Mouse (Mus musculus): ENCODE results near the gene Med11. TPM values are rescaled to one million over a fixed set of nuclear protein-coding genes. Genes with fewer than 3 reads are reported as not detected.
A peak's percentile ranks its signal among the peaks of the same experiment; 100 is the strongest.
"Not testable (repeated sequence)": the region's sequence is repeated elsewhere in the genome, so short reads cannot be mapped to it uniquely, and the experiment has no call there.

Med11 gene
- polyA plus RNA-seq, 1 experiment = 27.9 TPM

- 92% methylated on average over 5 of the region's 5 CpGs for whole genome bisulfite sequencing
- Histone ChIP-seq H3K36me3 (ENCODE audit: control insufficient read depth, insufficient read depth, low read length) (no peaks in the 10 kb centered on the region), H3K4me3 (ENCODE audit: insufficient read depth, low read depth, low read length) (no peak overlapping the region), H3K4me1 (ENCODE audit: control insufficient read depth, insufficient read depth, low read length) (peaks cover 7% of the 10 kb centered on the region; the same call in 1 of the 2 replicates), H3K27ac (ENCODE audit: insufficient read depth, low read depth, low read length) (no peak overlapping the region), H3K27me3 (replicated peaks; ENCODE audit: control insufficient read depth, insufficient read depth, low read length) (no peaks in the 10 kb centered on the region)
- TF ChIP-seq CTCF (conservative IDR thresholded peaks at IDR 0.05; ENCODE audit: insufficient read depth, insufficient read length, low read depth, low read length) (no peak), POLR2A (IDR thresholded peaks at IDR 0.05; ENCODE audit: low read depth, low read length) (no peak)
- DNase-seq = no peak
These were observed 12.3 kb downstream of the Med11 start for GRCm38 (mm10) chr11:70463970-70464369.

GRCm38 (mm10) chr11:70465211-70465610, 13.5 kb downstream of the Med11 start:
- 67% methylated on average over 16 of the region's 16 CpGs for WGBS
- no peak for DNase-seq
- no peak for TF ChIP-seq CTCF (conservative IDR thresholded peaks at IDR 0.05; ENCODE audit: insufficient read depth, insufficient read length, low read depth, low read length)
- no peak for TF ChIP-seq POLR2A (IDR thresholded peaks at IDR 0.05; ENCODE audit: low read depth, low read length)
- Histone ChIP-seq H3K4me3 (ENCODE audit: insufficient read depth, low read depth, low read length) (no peak overlapping the region), H3K27me3 (replicated peaks; ENCODE audit: control insufficient read depth, insufficient read depth, low read length) (no peaks in the 10 kb centered on the region), H3K27ac (ENCODE audit: insufficient read depth, low read depth, low read length) (no peak overlapping the region), H3K4me1 (ENCODE audit: control insufficient read depth, insufficient read depth, low read length) (peaks cover 7% of the 10 kb centered on the region; the same call in 1 of the 2 replicates), H3K36me3 (ENCODE audit: control insufficient read depth, insufficient read depth, low read length) (no peaks in the 10 kb centered on the region)

GRCm38 (mm10) chr11:70465824-70466223, 14.1 kb downstream of the Med11 start:
- no peak for TF ChIP-seq CTCF (conservative IDR thresholded peaks at IDR 0.05; ENCODE audit: insufficient read depth, insufficient read length, low read depth, low read length)
- TF ChIP-seq POLR2A (IDR thresholded peaks at IDR 0.05; ENCODE audit: low read depth, low read length) = no peak
- Histone ChIP-seq H3K36me3 (ENCODE audit: control insufficient read depth, insufficient read depth, low read length) (no peaks in the 10 kb centered on the region), H3K27ac (ENCODE audit: insufficient read depth, low read depth, low read length) (peak overlapping the region; percentile 37; the same call in 1 of the 2 replicates), H3K27me3 (replicated peaks; ENCODE audit: control insufficient read depth, insufficient read depth, low read length) (no peaks in the 10 kb centered on the region), H3K4me1 (ENCODE audit: control insufficient read depth, insufficient read depth, low read length) (peaks cover 7% of the 10 kb centered on the region; the same call in 1 of the 2 replicates), H3K4me3 (ENCODE audit: insufficient read depth, low read depth, low read length) (peak overlapping the region; percentile 4; the same call in 1 of the 2 replicates)
- peak; percentile 61 for DNase-seq
- WGBS = 20% methylated on average over 23 of the region's 23 CpGs

GRCm38 (mm10) chr11:70467902-70468619, 16.3 kb downstream of the Med11 start:
- Histone ChIP-seq H3K27me3 (replicated peaks; ENCODE audit: control insufficient read depth, insufficient read depth, low read length) (no peaks in the 10 kb centered on the region), H3K4me3 (ENCODE audit: insufficient read depth, low read depth, low read length) (no peak overlapping the region), H3K27ac (ENCODE audit: insufficient read depth, low read depth, low read length) (peak overlapping the region; percentile 57), H3K36me3 (ENCODE audit: control insufficient read depth, insufficient read depth, low read length) (no peaks in the 10 kb centered on the region), H3K4me1 (ENCODE audit: control insufficient read depth, insufficient read depth, low read length) (peaks cover 7% of the 10 kb centered on the region; the same call in 1 of the 2 replicates)
- peak; percentile 42 for DNase-seq
- WGBS = 56% methylated on average over 5 of the region's 5 CpGs
- TF ChIP-seq CTCF (conservative IDR thresholded peaks at IDR 0.05; ENCODE audit: insufficient read depth, insufficient read length, low read depth, low read length) = no peak
- no peak for TF ChIP-seq POLR2A (IDR thresholded peaks at IDR 0.05; ENCODE audit: low read depth, low read length)

- no peak overlapping the region for H3K27ac ChIP-seq (ENCODE audit: insufficient read depth, low read depth, low read length)
- no peak for DNase-seq
- H3K4me3 ChIP-seq (ENCODE audit: insufficient read depth, low read depth, low read length) = no peak overlapping the region
- H3K27me3 ChIP-seq (replicated peaks; ENCODE audit: control insufficient read depth, insufficient read depth, low read length) = no peaks in the 10 kb centered on the region
- H3K36me3 ChIP-seq (ENCODE audit: control insufficient read depth, insufficient read depth, low read length) = no peaks in the 10 kb centered on the region
- WGBS = 90% methylated on average over 3 of the region's 3 CpGs
- TF ChIP-seq POLR2A (IDR thresholded peaks at IDR 0.05; ENCODE audit: low read depth, low read length) (no peak), CTCF (conservative IDR thresholded peaks at IDR 0.05; ENCODE audit: insufficient read depth, insufficient read length, low read depth, low read length) (no peak)
- H3K4me1 ChIP-seq (ENCODE audit: control insufficient read depth, insufficient read depth, low read length) = peaks cover 19% of the 10 kb centered on the region; the same call in 1 of the 2 replicates
These were observed 18.0 kb downstream of the Med11 start for GRCm38 (mm10) chr11:70469764-70470163.

- Histone ChIP-seq H3K4me1 (ENCODE audit: control insufficient read depth, insufficient read depth, low read length) (peaks cover 18% of the 10 kb centered on the region), H3K4me3 (ENCODE audit: insufficient read depth, low read depth, low read length) (no peak overlapping the region), H3K27ac (ENCODE audit: insufficient read depth, low read depth, low read length) (peak overlapping the region; percentile 85), H3K36me3 (ENCODE audit: control insufficient read depth, insufficient read depth, low read length) (no peaks in the 10 kb centered on the region), H3K27me3 (replicated peaks; ENCODE audit: control insufficient read depth, insufficient read depth, low read length) (no peaks in the 10 kb centered on the region)
- TF ChIP-seq POLR2A (IDR thresholded peaks at IDR 0.05; ENCODE audit: low read depth, low read length) (no peak), CTCF (conservative IDR thresholded peaks at IDR 0.05; ENCODE audit: insufficient read depth, insufficient read length, low read depth, low read length) (no peak)
- peak; percentile 83 for DNase-seq
These were observed 21.0 kb downstream of the Med11 start for GRCm38 (mm10) chr11:70472716-70473115.

- not testable (repeated sequence) for DNase-seq; H3K27me3 ChIP-seq (replicated peaks; ENCODE audit: control insufficient read depth, insufficient read depth, low read length); H3K4me3 ChIP-seq (ENCODE audit: insufficient read depth, low read depth, low read length); H3K36me3 ChIP-seq (ENCODE audit: control insufficient read depth, insufficient read depth, low read length)
- peak overlapping the region; percentile 85 for H3K27ac ChIP-seq (ENCODE audit: insufficient read depth, low read depth, low read length)
- 78% methylated on average over 5 of the region's 5 CpGs for WGBS
- H3K4me1 ChIP-seq (ENCODE audit: control insufficient read depth, insufficient read depth, low read length) = peaks cover 18% of the 10 kb centered on the region
These were observed 21.6 kb downstream of the Med11 start for GRCm38 (mm10) chr11:70473291-70473690.
